Mouse (Mus musculus) megakaryocyte, adult 5-6 weeks (primary cell): Measurements from ENCODE around the gene Map3k12. TPM values are rescaled to one million over a fixed set of nuclear protein-coding genes. Genes with fewer than 3 reads are reported as not detected.
A peak's percentile ranks its signal among the peaks of the same experiment; 100 is the strongest.

Experiments
- ATAC-seq: 2 replicates; pipeline ENCODE4 v1.8.0; 2016; ENCODE audit warnings: mild to moderate bottlenecking, inconsistent platforms; ENCODE audit not compliant: poor library complexity, severe bottlenecking
- total RNA-seq, 2 experiments: library from RNA; stranded (forward) in 1 of 2; stranded (reverse) in 1 of 2; fragments of 153-499, 151-499 nt in 1 of 2; fragments of 221-1000, 200-1000 nt in 1 of 2; gene quantifications; 2 replicates each; pipeline versions ENCODE4 v1.2.3 to v1.2.4; 2015 to 2017

The Map3k12 gene
- total RNA-seq, 2 experiments from 2014 or later = 0.09 to 0.33 TPM

DNA sequence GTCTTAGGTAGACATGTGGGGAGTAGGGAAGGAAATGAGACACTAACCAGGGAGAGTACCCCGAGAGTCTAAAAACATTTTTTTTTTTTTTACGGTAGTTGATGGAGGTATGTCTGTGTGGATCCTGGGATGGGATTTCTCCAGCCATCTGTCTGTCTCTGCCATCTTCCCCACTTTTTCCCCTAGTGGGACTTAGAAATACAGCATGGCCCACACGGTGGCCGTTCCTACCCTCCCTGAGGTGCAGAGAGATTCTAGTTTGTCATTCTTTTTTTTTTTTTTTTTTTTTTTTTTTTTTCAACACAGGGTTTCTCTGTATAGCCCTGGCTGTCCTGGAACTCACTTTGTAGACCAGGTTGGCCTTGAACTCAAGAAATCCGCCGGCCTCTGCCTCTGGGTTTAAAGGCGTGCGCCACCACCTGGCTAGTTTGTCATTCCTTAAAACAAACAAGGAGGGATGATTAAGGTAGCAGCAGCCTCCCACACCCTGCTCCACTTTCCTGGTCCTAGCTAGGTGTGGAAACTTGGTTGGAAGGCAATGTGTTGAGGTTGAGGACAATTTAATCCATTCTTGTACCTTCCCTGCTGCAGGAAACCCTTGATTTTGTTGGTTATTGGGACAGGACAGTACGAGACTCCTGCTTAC, 55.3 kb downstream of the Map3k12 start:
- no peak for ATAC-seq

- ATAC-seq = peak; percentile 43
Measured at GRCm38 (mm10) chr15:102460971-102461370, 55.9 kb downstream of the Map3k12 start.

- no peak for ATAC-seq
Measured at GRCm38 (mm10) chr15:102460409-102460808, 56.5 kb downstream of the Map3k12 start.

DNA sequence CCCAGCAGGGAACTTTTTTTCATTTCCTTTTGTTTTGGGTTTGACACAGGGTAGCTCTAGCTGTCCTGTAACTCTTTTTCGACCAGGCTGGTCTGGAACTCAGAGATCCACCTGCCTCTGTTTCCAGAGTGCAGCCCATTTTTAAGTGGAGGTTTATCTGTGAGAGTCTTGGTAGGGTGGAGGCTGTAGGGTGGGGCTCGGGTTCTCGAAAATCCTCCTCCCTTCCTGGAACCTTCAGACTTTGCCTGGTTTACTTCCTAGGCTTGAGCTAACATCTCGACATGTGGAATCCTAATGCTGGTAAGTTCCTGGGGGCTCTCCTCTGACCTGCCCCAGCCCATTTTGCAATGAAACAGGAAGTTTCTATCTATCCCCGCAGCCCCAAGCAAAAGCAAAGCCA, 57.0 kb downstream of the Map3k12 start:
- no peak for ATAC-seq

DNA sequence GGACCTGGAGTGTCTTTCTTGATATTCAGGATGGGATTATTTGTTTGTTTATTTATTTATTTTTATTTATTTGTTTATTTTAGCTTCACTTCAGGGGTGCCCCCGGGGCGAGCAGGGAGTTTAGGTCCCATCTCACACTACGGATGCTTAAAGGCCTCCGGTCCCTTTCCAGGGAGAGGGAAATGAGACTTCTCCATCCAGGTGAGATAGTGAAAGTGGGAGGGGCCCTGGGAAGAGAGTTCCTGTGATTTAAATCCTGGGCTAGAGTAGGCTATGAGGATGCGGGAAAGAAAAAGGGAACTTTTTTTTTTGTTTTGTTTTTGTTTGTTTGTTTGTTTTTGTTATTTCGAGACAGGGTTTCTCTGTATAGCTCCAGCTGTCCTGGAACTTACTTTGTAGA, 57.5 kb downstream of the Map3k12 start:
- no peak for ATAC-seq

DNA sequence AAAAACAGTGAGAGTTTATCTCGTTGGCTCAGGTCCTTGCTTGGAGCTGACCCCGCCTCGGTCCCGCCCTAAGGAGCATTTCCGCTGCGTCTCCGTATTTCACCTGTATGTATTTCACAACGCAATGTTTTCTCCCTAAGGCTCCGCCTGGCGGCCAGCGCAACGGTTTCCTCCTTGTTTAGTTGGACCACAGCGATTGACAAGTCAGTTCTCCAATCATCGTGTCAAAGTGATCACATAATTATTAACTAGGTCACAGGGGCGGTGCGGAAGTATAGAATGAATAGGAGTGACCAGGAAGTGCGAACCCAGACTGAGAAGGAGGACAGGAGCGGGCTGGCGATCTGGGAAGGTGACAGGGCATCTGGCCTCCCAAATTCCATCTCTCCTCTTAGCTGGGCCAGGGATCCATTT, 58.0 kb downstream of the Map3k12 start, which contains the start of gene Prr13:
TSS of gene Prr13 (plus strand) at position 125 of the 414 bp plus-strand sequence.
- ATAC-seq = peak; percentile 85

DNA sequence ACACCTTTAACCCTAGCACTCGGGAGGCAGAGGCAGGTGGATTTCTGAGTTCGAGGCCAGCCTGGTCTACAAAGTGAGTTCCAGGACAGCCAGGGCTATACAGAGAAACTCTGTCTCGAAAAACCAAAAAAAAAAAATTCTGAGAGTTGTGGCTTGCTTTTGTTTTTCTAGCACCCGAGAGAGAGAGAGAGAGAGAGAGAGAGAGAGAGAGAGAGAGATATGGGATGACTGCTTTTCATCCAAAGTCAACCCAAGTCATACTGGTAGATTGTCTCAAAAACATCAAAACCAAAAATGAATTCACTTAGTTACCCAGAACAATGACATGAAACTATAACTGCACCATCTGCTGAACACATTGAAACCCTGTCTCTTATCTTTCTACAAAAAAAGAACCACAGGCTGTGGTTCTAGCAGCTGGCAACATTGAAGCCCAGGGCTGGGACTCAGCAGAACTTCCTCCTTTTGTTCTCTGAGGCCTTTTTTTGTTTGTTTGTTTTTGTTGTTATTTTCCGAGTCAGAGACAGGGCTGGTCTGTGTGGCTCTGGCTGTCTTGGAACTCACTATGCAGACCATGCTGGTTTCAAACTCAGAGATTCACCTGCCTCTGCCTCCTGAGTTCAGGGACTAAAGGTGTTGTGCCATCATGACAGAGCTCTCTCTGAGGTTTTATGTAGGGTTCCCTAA, 58.7 kb downstream of the Map3k12 start:
- peak; percentile 22 for ATAC-seq

DNA sequence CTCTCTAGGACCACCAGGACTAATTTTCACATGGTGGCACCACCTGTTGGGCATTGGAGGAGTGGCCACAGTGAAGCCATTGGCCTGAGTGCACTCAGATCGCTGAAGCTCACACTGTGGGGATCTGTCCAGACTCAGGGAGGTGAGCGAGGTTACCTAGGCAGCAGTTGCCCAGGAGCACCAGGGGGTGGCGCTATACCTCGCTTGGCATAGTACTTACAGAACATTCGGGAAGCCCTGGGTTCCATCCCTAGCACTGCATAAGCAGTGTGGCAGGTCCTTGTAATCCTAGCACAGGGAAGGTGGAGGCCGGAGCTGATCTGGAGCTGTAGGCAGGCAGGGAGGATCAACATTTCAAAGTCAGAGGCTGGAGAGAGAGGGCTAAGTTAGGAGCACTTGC, 60.9 kb downstream of the Map3k12 start:
- no peak for ATAC-seq

GRCm38 (mm10) chr15:102451666-102452430, 65.0 kb downstream of the Map3k12 start:
- no peak for ATAC-seq

- no peak for ATAC-seq
Measured at GRCm38 (mm10) chr15:102450928-102451327, 65.9 kb downstream of the Map3k12 start.

GRCm38 (mm10) chr15:102449366-102449765, 67.5 kb downstream of the Map3k12 start:
- ATAC-seq = no peak

Other genes starting within 250 kb of the Map3k12 start
- gene Gm9918, start 246.5 kb downstream of the Map3k12 start, total RNA-seq (2015) = not detected in 2 replicates
- gene Gm9918, start 246.5 kb downstream of the Map3k12 start, total RNA-seq (2017) = not detected in 2 replicates
- gene Mfsd5, start 237.6 kb downstream of the Map3k12 start, total RNA-seq (2015) = 49.8 and 64.3 TPM in 2 replicates
- 34.8 and 35.1 TPM in 2 replicates for gene Mfsd5, start 237.6 kb downstream of the Map3k12 start, total RNA-seq (2017)
- gene Espl1, start 220.8 kb downstream of the Map3k12 start, total RNA-seq (2015) = 26.3 and 37.4 TPM in 2 replicates
- gene Espl1, start 220.8 kb downstream of the Map3k12 start, total RNA-seq (2017) = 15.2 and 30.9 TPM in 2 replicates
- gene Pfdn5, start 190.9 kb downstream of the Map3k12 start, total RNA-seq (2015) = 385 and 398 TPM in 2 replicates
- gene Pfdn5, start 190.9 kb downstream of the Map3k12 start, total RNA-seq (2017) = 347 and 441 TPM in 2 replicates
- 28.4 and 28.6 TPM in 2 replicates for gene Myg1, start 185.4 kb downstream of the Map3k12 start, total RNA-seq (2015)
- 47.8 and 52.2 TPM in 2 replicates for gene Myg1, start 185.4 kb downstream of the Map3k12 start, total RNA-seq (2017)
- gene Aaas, start 166.3 kb downstream of the Map3k12 start, total RNA-seq (2015) = 67.5 and 75.2 TPM in 2 replicates
- gene Aaas, start 166.3 kb downstream of the Map3k12 start, total RNA-seq (2017) = 64.3 and 100 TPM in 2 replicates
- not detected in 2 replicates for gene Sp7, start 149.9 kb downstream of the Map3k12 start, total RNA-seq (2015)
- gene Sp7, start 149.9 kb downstream of the Map3k12 start, total RNA-seq (2017) = not detected in 2 replicates
- gene Sp1, start 110.9 kb downstream of the Map3k12 start, total RNA-seq (2015) = 68.3 and 71.8 TPM in 2 replicates
- gene Sp1, start 110.9 kb downstream of the Map3k12 start, total RNA-seq (2017) = 64.1 and 72.2 TPM in 2 replicates
- gene Amhr2, start 71.7 kb downstream of the Map3k12 start, total RNA-seq (2015) = not detected in 2 replicates
- not detected in 2 replicates for gene Amhr2, start 71.7 kb downstream of the Map3k12 start, total RNA-seq (2017)
- gene Prr13, start 58.0 kb downstream of the Map3k12 start, total RNA-seq (2015) = 306 and 344 TPM in 2 replicates
- gene Prr13, start 58.0 kb downstream of the Map3k12 start, total RNA-seq (2017) = 197 and 215 TPM in 2 replicates
- 705 and 801 TPM in 2 replicates for gene Pcbp2, start 46.5 kb downstream of the Map3k12 start, total RNA-seq (2015)
- 156 and 205 TPM in 2 replicates for gene Pcbp2, start 46.5 kb downstream of the Map3k12 start, total RNA-seq (2017)
- gene Gm10337, start 13.3 kb downstream of the Map3k12 start, total RNA-seq (2015) = not detected in 2 replicates
- gene Gm10337, start 13.3 kb downstream of the Map3k12 start, total RNA-seq (2017) = not detected in 2 replicates
- 10.7 and 14.1 TPM in 2 replicates for gene Tarbp2, start 1.1 kb upstream of the Map3k12 start, total RNA-seq (2015)
- 19.4 and 21.2 TPM in 2 replicates for gene Tarbp2, start 1.1 kb upstream of the Map3k12 start, total RNA-seq (2017)
- gene Npff, start 7.9 kb upstream of the Map3k12 start, total RNA-seq (2015) = 2.8 and 5.0 TPM in 2 replicates
- 0.81 TPM in 1 of 2 replicates, not detected in the other for gene Npff, start 7.9 kb upstream of the Map3k12 start, total RNA-seq (2017)
- not detected in 2 replicates for gene Gm28047, start 108.0 kb upstream of the Map3k12 start, total RNA-seq (2015)
- not detected in 2 replicates for gene Gm28047, start 108.0 kb upstream of the Map3k12 start, total RNA-seq (2017)
- gene Atf7, start 108.4 kb upstream of the Map3k12 start, total RNA-seq (2015) = 123 and 142 TPM in 2 replicates
- 23.6 and 45.8 TPM in 2 replicates for gene Atf7, start 108.4 kb upstream of the Map3k12 start, total RNA-seq (2017)
- gene Atp5g2, start 155.3 kb upstream of the Map3k12 start, total RNA-seq (2015) = 43.8 and 46.5 TPM in 2 replicates
- gene Atp5g2, start 155.3 kb upstream of the Map3k12 start, total RNA-seq (2017) = 44.3 and 47.5 TPM in 2 replicates
- gene Calcoco1, start 205.1 kb upstream of the Map3k12 start, total RNA-seq (2015) = 17.0 and 23.7 TPM in 2 replicates
- 12.0 and 12.2 TPM in 2 replicates for gene Calcoco1, start 205.1 kb upstream of the Map3k12 start, total RNA-seq (2017)